Mouse (Mus musculus): ENCODE measurements at regions not wholly inside any gene's neighbourhood (a gene's known extent, or its start where the extent isn't known, plus 50 kb on each side); places are given as distances from the start of the nearest gene placed in this dataset.

DNA sequence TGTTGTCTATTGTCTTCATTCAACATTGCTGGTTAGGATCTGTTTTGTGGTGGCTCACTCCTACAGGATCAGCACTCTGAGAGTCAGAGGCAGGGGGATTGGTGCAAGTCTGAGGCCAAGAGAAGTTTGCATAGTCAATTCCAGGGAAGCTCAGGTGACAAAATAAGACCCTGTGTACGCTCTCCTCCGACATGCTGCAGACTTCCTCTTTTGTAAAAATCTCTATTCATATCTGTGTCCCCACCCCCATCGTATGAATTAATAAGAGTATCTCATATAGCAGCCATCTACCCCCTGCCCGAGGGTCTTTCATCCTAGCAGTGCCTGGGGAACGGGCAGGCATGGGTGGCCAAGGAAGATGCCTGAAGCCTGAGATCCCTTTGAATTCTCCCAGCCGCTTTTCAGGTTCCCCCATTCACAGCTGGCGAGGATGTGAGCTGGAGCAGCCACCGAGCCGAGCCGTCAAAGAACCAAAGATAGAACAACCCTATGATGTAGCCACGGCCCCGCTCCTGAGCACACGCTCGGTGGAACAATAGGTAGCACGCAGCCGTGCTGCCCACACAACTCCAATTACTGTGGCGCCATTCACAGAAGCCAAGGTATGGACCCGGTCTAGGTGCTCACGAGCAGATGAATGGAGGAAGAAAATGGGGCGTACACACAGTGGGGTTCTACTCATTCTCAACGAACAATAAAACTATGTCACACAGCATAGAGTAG lies 120.4 kb upstream of the 1600014C23Rik start:
- H3K4me1 ChIP-seq, result peaks cover 9% of the 10 kb centered on the region
- ATAC-seq (ENCODE audit: low FRiP score), result no peak
- no peak overlapping the region for H3K4me2 ChIP-seq (replicated peaks)
- H3K36me3 ChIP-seq, result no peaks in the 10 kb centered on the region
- peaks cover 3% of the 10 kb centered on the region; the same call in 1 of the 2 replicates for H3K27me3 ChIP-seq
- no peak overlapping the region for H3K27ac ChIP-seq
- no peak overlapping the region for H3K4me3 ChIP-seq
- no peaks in the 10 kb centered on the region for H3K9me3 ChIP-seq (replicated peaks)
- 69% methylated on average over 21 of the region's 21 CpGs for WGBS
- no peak overlapping the region for H3K9ac ChIP-seq

- H3K27me3 ChIP-seq, result peaks cover 3% of the 10 kb centered on the region; the same call in 1 of the 2 replicates
- H3K4me2 ChIP-seq (replicated peaks), result no peak overlapping the region
- H3K9me3 ChIP-seq (replicated peaks), result no peaks in the 10 kb centered on the region
- no peak overlapping the region for H3K4me3 ChIP-seq
- 45% methylated on average over 5 of the region's 5 CpGs for WGBS
- H3K27ac ChIP-seq, result no peak overlapping the region
- no peak overlapping the region for H3K9ac ChIP-seq
- peaks cover 9% of the 10 kb centered on the region for H3K4me1 ChIP-seq
- no peak for ATAC-seq (ENCODE audit: low FRiP score)
- H3K36me3 ChIP-seq, result no peaks in the 10 kb centered on the region
Measured at GRCm38 (mm10) chr17:45852402-45852801, 118.8 kb upstream of the 1600014C23Rik start.

DNA sequence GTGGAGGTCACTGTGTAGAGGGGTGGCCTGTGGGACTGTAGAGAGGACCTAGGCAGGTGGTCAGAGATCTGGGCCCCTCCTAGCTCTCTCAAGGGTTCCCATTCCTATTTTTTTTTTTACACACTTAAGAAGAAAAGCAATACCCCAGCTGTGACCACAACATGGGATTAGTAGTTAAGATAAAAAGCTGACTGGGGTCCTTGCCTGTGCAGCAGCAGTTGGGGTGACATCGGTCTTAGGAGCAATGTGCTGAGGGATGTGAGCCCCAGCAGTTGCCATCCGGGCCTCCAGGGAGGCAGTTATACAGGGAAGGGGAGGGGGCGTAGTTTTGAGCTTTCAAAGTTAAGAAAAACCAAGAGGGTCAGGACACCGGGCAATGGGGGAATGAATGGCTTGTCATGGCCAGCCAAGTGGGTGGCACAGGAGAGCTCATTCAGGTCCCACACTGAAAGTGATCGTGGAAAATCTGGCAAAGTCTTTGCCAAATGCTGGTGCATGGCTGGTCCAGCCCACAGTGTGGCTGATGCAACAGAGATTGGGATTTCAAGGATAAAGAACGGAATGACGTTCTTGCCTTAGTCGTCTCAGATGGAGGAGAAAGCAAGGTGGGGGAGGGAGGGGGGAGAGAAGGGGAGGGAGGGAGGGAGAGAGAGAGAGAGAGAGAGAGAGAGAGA lies 118.2 kb upstream of the 1600014C23Rik start:
- H3K4me2 ChIP-seq (replicated peaks), result no peak overlapping the region
- no peak overlapping the region for H3K27ac ChIP-seq
- peaks cover 9% of the 10 kb centered on the region for H3K4me1 ChIP-seq
- H3K9ac ChIP-seq, result no peak overlapping the region
- no peaks in the 10 kb centered on the region for H3K36me3 ChIP-seq
- H3K27me3 ChIP-seq, result peaks cover 3% of the 10 kb centered on the region; the same call in 1 of the 2 replicates
- H3K9me3 ChIP-seq (replicated peaks), result no peaks in the 10 kb centered on the region
- no peak overlapping the region for H3K4me3 ChIP-seq
- ATAC-seq (ENCODE audit: low FRiP score), result no peak
- WGBS, result 52% methylated on average over 8 of the region's 8 CpGs

- Histone ChIP-seq H3K36me3 (no peaks in the 10 kb centered on the region), H3K27me3 (peaks cover 3% of the 10 kb centered on the region; the same call in 1 of the 2 replicates), H3K4me3 (no peak overlapping the region), H3K9me3 (replicated peaks) (0 out of 2 replicates have a peak, but pooled peaks cover 7% of the 10 kb centered on the region), H3K27ac (no peak overlapping the region), H3K4me2 (replicated peaks) (no peak overlapping the region), H3K9ac (no peak overlapping the region), H3K4me1 (peaks cover 9% of the 10 kb centered on the region)
- WGBS, result 79% methylated on average over 6 of the region's 6 CpGs
- no peak for ATAC-seq (ENCODE audit: low FRiP score)
Measured at GRCm38 (mm10) chr17:45850976-45851375, 117.3 kb upstream of the 1600014C23Rik start.

DNA sequence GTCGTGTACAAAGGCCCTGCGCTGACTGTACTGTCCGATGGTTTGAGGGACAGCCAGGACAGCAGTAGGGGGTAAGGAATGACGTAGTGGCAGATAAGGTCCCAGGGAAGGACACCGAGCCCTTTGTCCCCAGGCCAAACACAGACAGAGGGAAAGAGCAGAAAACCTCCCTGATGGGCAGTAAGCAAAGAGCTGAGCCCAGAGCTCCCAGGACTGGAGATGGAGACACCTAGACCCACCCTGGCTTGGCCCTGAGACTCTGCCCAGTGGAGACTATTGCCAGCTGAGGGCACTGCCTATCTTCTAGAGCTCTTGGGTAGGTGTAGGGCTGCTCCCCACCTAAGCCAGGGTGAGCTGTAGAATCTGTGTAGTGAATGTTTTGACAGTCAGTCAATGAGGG lies 116.5 kb upstream of the 1600014C23Rik start:
- 72% methylated on average over 5 of the region's 5 CpGs for WGBS
- Histone ChIP-seq H3K9me3 (replicated peaks) (0 out of 2 replicates have a peak, but pooled peaks cover 7% of the 10 kb centered on the region), H3K4me3 (no peak overlapping the region), H3K36me3 (no peaks in the 10 kb centered on the region), H3K4me2 (replicated peaks) (no peak overlapping the region), H3K27ac (no peak overlapping the region), H3K4me1 (peaks cover 9% of the 10 kb centered on the region), H3K9ac (no peak overlapping the region), H3K27me3 (peaks cover 3% of the 10 kb centered on the region; the same call in 1 of the 2 replicates)
- ATAC-seq (ENCODE audit: low FRiP score), result no peak

- no peak for ATAC-seq (ENCODE audit: low FRiP score)
- Histone ChIP-seq H3K4me1 (peaks cover 9% of the 10 kb centered on the region), H3K27me3 (peaks cover 3% of the 10 kb centered on the region; the same call in 1 of the 2 replicates), H3K4me3 (no peak overlapping the region), H3K9ac (no peak overlapping the region), H3K27ac (no peak overlapping the region), H3K9me3 (replicated peaks) (0 out of 2 replicates have a peak, but pooled peaks cover 7% of the 10 kb centered on the region), H3K4me2 (replicated peaks) (no peak overlapping the region), H3K36me3 (no peaks in the 10 kb centered on the region)
- WGBS, result 36% methylated on average over 8 of the region's 8 CpGs
Measured at GRCm38 (mm10) chr17:45848605-45849004, 115.0 kb upstream of the 1600014C23Rik start.

DNA sequence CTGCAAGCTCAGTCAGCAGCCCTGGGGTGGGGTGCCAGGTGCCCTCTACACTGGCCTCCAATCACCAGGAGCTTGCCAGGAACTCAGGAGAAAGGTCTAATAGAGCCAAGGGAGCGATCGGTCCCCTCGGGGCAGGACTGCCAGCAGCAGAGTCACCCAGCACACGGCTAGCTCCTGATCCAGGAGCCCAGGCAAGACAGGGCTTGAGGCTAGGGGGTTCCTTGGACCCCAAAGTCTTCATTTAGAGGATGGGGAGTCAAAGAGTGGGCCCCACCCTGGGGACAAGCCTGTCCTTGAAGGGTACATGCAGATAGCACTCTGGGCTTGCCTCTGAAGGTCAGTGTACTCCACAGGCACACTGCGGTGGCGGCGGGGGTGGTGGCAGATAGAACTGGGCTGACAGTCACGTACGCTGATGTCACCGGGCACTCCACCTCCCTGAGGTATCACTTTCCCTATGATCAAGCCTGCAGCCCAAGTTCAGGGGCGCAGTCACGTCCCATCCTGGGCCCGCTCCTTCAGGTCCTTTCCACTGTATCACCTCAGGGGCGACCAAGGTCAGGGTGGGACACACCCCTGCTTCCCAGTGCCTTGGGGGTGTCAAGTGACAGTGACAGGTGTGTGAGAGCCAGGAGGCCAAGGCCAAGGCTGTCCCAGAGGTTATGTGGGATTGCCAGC lies 114.2 kb upstream of the 1600014C23Rik start:
- Histone ChIP-seq H3K4me1 (peaks cover 8% of the 10 kb centered on the region), H3K4me2 (replicated peaks) (no peak overlapping the region), H3K27me3 (peaks cover 3% of the 10 kb centered on the region; the same call in 1 of the 2 replicates), H3K36me3 (no peaks in the 10 kb centered on the region), H3K9me3 (replicated peaks) (0 out of 2 replicates have a peak, but pooled peaks cover 7% of the 10 kb centered on the region), H3K4me3 (no peak overlapping the region), H3K9ac (no peak overlapping the region), H3K27ac (no peak overlapping the region)
- no peak for ATAC-seq (ENCODE audit: low FRiP score)
- 91% methylated on average over 14 of the region's 14 CpGs for WGBS

GRCm38 (mm10) chr17:45845832-45846231 lies 112.2 kb upstream of the 1600014C23Rik start:
- no peaks in the 10 kb centered on the region for H3K36me3 ChIP-seq
- no peak overlapping the region for H3K9ac ChIP-seq
- H3K4me3 ChIP-seq, result no peak overlapping the region
- ATAC-seq (ENCODE audit: low FRiP score), result no peak
- 87% methylated on average over 5 of the region's 5 CpGs for WGBS
- 0 out of 2 replicates have a peak, but pooled peaks cover 3% of the 10 kb centered on the region for H3K4me1 ChIP-seq
- no peak overlapping the region for H3K27ac ChIP-seq
- H3K4me2 ChIP-seq (replicated peaks), result no peak overlapping the region
- 0 out of 2 replicates have a peak, but pooled peaks cover 12% of the 10 kb centered on the region for H3K9me3 ChIP-seq (replicated peaks)
- peaks cover 3% of the 10 kb centered on the region; the same call in 1 of the 2 replicates for H3K27me3 ChIP-seq

DNA sequence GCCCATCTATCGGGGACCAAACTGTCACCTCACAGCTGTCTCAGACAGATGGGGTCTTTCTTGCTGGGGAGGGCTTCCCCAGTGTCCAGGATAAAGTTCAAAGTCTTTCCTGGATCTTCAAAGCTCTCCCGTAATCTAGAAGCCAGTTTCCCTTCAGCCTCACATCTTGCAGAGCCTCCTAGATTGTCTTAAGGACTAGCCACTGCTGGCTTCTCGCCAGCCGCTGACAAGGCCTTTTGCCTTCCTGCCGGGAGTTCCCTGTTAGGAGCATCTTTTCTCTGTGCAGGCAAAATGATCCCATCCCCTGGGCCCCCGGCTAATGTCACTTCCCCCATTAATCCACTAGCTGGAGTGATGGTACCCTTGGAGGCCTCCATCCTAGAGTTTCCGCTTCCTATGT lies 103.1 kb upstream of the 1600014C23Rik start:
- WGBS, result 62% methylated on average over 7 of the region's 7 CpGs
- Histone ChIP-seq H3K27ac (no peak overlapping the region), H3K9ac (no peak overlapping the region), H3K9me3 (replicated peaks) (no peaks in the 10 kb centered on the region), H3K4me2 (replicated peaks) (no peak overlapping the region), H3K4me3 (no peak overlapping the region), H3K27me3 (no peaks in the 10 kb centered on the region), H3K36me3 (no peaks in the 10 kb centered on the region), H3K4me1 (peaks cover 7% of the 10 kb centered on the region; the same call in 1 of the 2 replicates)
- no peak for ATAC-seq (ENCODE audit: low FRiP score)

DNA sequence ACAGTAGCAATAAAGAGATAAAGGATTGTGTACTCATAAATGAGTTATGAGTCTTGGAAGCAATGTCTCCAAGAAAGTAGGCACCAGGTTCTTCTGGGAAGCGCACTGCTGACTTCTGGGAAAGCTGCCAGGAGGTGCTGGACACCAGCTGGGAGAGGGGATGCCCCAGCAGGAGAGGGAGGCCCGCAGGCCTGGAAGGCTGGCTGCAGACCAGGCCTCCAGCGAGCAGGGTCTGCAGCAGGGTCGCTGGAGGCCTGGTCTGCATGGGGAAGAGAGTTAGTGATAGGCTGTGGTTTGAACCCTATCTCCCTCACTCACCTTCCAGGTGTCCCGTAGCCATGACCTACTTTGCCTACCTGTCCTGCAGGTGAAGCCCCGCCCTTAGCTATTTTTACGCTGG lies 102.6 kb upstream of the 1600014C23Rik start:
- H3K4me1 ChIP-seq, result peaks cover 5% of the 10 kb centered on the region; the same call in 1 of the 2 replicates
- no peak overlapping the region for H3K4me3 ChIP-seq
- H3K9me3 ChIP-seq (replicated peaks), result peaks cover 2% of the 10 kb centered on the region; the same call in 1 of the 2 replicates
- no peak overlapping the region for H3K4me2 ChIP-seq (replicated peaks)
- no peaks in the 10 kb centered on the region for H3K27me3 ChIP-seq
- H3K36me3 ChIP-seq, result no peaks in the 10 kb centered on the region
- no peak for ATAC-seq (ENCODE audit: low FRiP score)
- 63% methylated on average over 7 of the region's 7 CpGs for WGBS
- H3K27ac ChIP-seq, result no peak overlapping the region
- H3K9ac ChIP-seq, result no peak overlapping the region

DNA sequence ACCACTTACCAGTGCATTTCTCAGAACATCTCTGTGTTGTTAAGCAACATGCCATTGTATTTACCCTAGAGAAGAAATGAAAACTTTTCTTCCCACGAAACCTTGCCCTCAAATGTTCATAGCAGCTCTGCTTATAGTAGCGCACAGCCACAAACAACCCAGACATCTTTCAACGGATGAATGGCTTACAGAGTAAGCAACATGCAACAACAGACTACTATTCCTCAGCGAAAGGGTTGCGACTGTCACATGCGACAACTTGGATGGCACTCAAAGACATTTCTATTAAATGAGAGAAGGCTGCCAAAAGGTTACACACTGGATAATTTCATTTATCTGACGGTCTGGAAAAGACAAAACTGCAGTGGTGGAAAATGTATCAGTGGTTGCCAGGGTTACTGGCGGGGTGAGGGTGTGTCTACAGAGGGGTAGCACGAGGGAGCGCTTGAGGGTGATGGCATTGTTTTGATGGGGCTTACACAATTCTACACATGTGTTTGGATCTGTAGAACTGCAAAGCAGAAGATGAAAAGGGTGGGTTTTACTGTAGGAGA lies 101.0 kb upstream of the 1600014C23Rik start:
- no peak for ATAC-seq (ENCODE audit: low FRiP score)
- Histone ChIP-seq H3K27me3 (no peaks in the 10 kb centered on the region), H3K4me2 (replicated peaks) (no peak overlapping the region), H3K9me3 (replicated peaks) (peaks cover 16% of the 10 kb centered on the region), H3K4me1 (peaks cover 4% of the 10 kb centered on the region; the same call in 1 of the 2 replicates), H3K4me3 (no peak overlapping the region), H3K9ac (no peak overlapping the region), H3K27ac (no peak overlapping the region), H3K36me3 (no peaks in the 10 kb centered on the region)
- 74% methylated on average over 10 of the region's 10 CpGs for WGBS

GRCm38 (mm10) chr17:45830324-45830723 lies 96.7 kb upstream of the 1600014C23Rik start:
- Histone ChIP-seq H3K4me3 (no peak overlapping the region), H3K4me2 (replicated peaks) (no peak overlapping the region), H3K9ac (no peak overlapping the region), H3K27me3 (no peaks in the 10 kb centered on the region), H3K36me3 (no peaks in the 10 kb centered on the region), H3K4me1 (peaks cover 5% of the 10 kb centered on the region; the same call in 1 of the 2 replicates), H3K27ac (no peak overlapping the region), H3K9me3 (replicated peaks) (peaks cover 16% of the 10 kb centered on the region)
- WGBS, result 84% methylated on average over 5 of the region's 5 CpGs
- ATAC-seq (ENCODE audit: low FRiP score), result no peak

Data from hindbrain, embryonic 12.5 days (tissue).